Mouse (Mus musculus): ENCODE results near the gene Angel2.

GRCm38 (mm10) chr1:190910836-190911235, 14.1 kb upstream of the Angel2 start:
- TF ChIP-seq MYOD1 (IDR thresholded peaks at IDR 0.05; ENCODE audit: control insufficient read depth in 1 of 3, insufficient read length in 2 of 3, low read depth in 2 of 3) (no peak), SRF (IDR thresholded peaks at IDR 0.05; ENCODE audit: control insufficient read depth, insufficient read length, low read depth) (no peak), POLR2A (IDR thresholded peaks at IDR 0.05; ENCODE audit: insufficient read length, low read depth) (no peak), MYOG (IDR thresholded peaks at IDR 0.05; ENCODE audit: control insufficient read depth in 1 of 3, insufficient read depth in 1 of 3, insufficient read length in 2 of 3, low read depth in 2 of 3) (no peak), TCF12 (IDR thresholded peaks at IDR 0.05; ENCODE audit: insufficient read depth, poor library complexity, severe bottlenecking) (no peak), TCF3 (IDR thresholded peaks at IDR 0.05; ENCODE audit: insufficient read length, low read depth) (no peak), USF1 (IDR thresholded peaks at IDR 0.05; ENCODE audit: low read depth) (no peak)

Measured in myocyte (in vitro differentiated cells).